Mouse (Mus musculus) liver, embryonic 13.5 days (tissue): ENCODE data around the gene Arhgap10. TPM values are rescaled to one million over a fixed set of nuclear protein-coding genes. Genes with fewer than 3 reads are reported as not detected.
"Not testable (repeated sequence)": the region's sequence is repeated elsewhere in the genome, so short reads cannot be mapped to it uniquely, and the experiment has no call there.

Source experiments
- ATAC-seq: fragments of 200-750 bp; cut with Nextera tagmentation; 2 replicates; pipeline ENCODE4 v1.8.0; 2017; ENCODE audit warnings: low read depth, mild to moderate bottlenecking, moderate number of reproducible peaks, moderate library complexity
- DNase-seq: peaks from one replicate; pipeline ENCODE4 v3.0.0; 2022
- H3K27ac ChIP-seq: fragments of 300-500 bp; sonication (generic); 2 replicates; pipeline ENCODE4 v1.5.1; 2015; ENCODE audit warnings: moderate library complexity, mild to moderate bottlenecking, inconsistent platforms
- H3K27me3 ChIP-seq: fragments of 300-500 bp; sonication (generic); 2 replicates; pipeline ENCODE4 v1.6.1; 2015; ENCODE audit warnings: mild to moderate bottlenecking, inconsistent platforms
- H3K36me3 ChIP-seq: fragments of 300-500 bp; sonication (generic); 2 replicates; pipeline ENCODE4 v1.6.1; 2015; ENCODE audit warnings: mild to moderate bottlenecking, inconsistent platforms
- H3K4me1 ChIP-seq: fragments of 300-500 bp; sonication (generic); replicated peaks from 2 replicates; pipeline ENCODE4 v1.6.1; 2015; ENCODE audit warnings: inconsistent platforms
- H3K4me2 ChIP-seq: fragments of 300-500 bp; sonication (generic); 2 replicates; pipeline ENCODE4 v1.6.1; 2015; ENCODE audit warnings: inconsistent platforms, mild to moderate bottlenecking, moderate library complexity
- H3K4me3 ChIP-seq: fragments of 300-500 bp; sonication (generic); replicated peaks from 2 replicates; pipeline ENCODE4 v1.5.1; 2015; ENCODE audit warnings: mild to moderate bottlenecking, inconsistent platforms
- H3K9ac ChIP-seq: fragments of 300-500 bp; sonication (generic); 2 replicates; pipeline ENCODE4 v1.6.1; 2015; ENCODE audit warnings: mild to moderate bottlenecking, inconsistent platforms
- H3K9me3 ChIP-seq: fragments of 300-500 bp; sonication (generic); replicated peaks from 2 replicates; pipeline ENCODE4 v1.6.1; 2016; ENCODE audit warnings: inconsistent platforms
- WGBS: fragments of 180-500 bp; shearing (Covaris S2); methylation state at CpG from one replicate; pipeline ENCODE4 v1.1.7; 2015; ENCODE audit not compliant: insufficient replicate concordance; 5-methylcytosine and 5-hydroxymethylcytosine counted together
- polyA plus RNA-seq: library from polyadenylated mRNA; unstranded; fragments of >200 nt; fragmentation: Nextera tagmentation; extraction: Ambion mirVana; gene quantifications from 2 replicates; pipeline ENCODE4 v1.2.1, GENCODE M21; 2015

Arhgap10 gene
- polyA plus RNA-seq, 1 experiment from 2014 or later: 7.9 TPM

- H3K9me3 ChIP-seq: no peaks in the 10 kb centered on the region
- 65% methylated on average over 6 of the region's 6 CpGs for WGBS
- peaks cover 12% of the 10 kb centered on the region for H3K36me3 ChIP-seq
- DNase-seq: no peak
- H3K4me2 ChIP-seq: no peak overlapping the region
- no peak overlapping the region for H3K4me3 ChIP-seq
- no peaks in the 10 kb centered on the region for H3K4me1 ChIP-seq
- H3K27ac ChIP-seq: no peak overlapping the region
- no peak overlapping the region for H3K9ac ChIP-seq
- ATAC-seq: no peak
- no peaks in the 10 kb centered on the region for H3K27me3 ChIP-seq
Observed at GRCm38 (mm10) chr8:77340046-77340747, 177.6 kb downstream of the Arhgap10 start.

GRCm38 (mm10) chr8:77337272-77337671 is 180.5 kb downstream of the Arhgap10 start:
- ATAC-seq: no peak
- Histone ChIP-seq H3K4me2 (no peak overlapping the region), H3K27me3 (no peaks in the 10 kb centered on the region), H3K36me3 (peaks cover 4% of the 10 kb centered on the region; the same call in 1 of the 2 replicates), H3K27ac (no peak overlapping the region), H3K9ac (no peak overlapping the region), H3K4me3 (no peak overlapping the region), H3K4me1 (no peaks in the 10 kb centered on the region), H3K9me3 (no peaks in the 10 kb centered on the region)
- DNase-seq: no peak
- 75% methylated on average over 12 of the region's 12 CpGs for WGBS

- ATAC-seq: no peak
- 82% methylated on average over 12 of the region's 12 CpGs for WGBS
- H3K36me3 ChIP-seq: peaks cover 4% of the 10 kb centered on the region; the same call in 1 of the 2 replicates
- no peak for DNase-seq
- H3K27me3 ChIP-seq: no peaks in the 10 kb centered on the region
- H3K4me1 ChIP-seq: peaks cover 8% of the 10 kb centered on the region; the same call in 1 of the 2 replicates
- H3K9me3 ChIP-seq: no peaks in the 10 kb centered on the region
- H3K9ac ChIP-seq: no peak overlapping the region
- H3K27ac ChIP-seq: no peak overlapping the region
- H3K4me3 ChIP-seq: no peak overlapping the region
- H3K4me2 ChIP-seq: no peak overlapping the region
Observed at GRCm38 (mm10) chr8:77331180-77331579, 186.6 kb downstream of the Arhgap10 start.

- no peaks in the 10 kb centered on the region for H3K9me3 ChIP-seq
- H3K4me1 ChIP-seq: peaks cover 8% of the 10 kb centered on the region; the same call in 1 of the 2 replicates
- no peaks in the 10 kb centered on the region for H3K27me3 ChIP-seq
- no peak overlapping the region for H3K4me2 ChIP-seq
- peaks cover 4% of the 10 kb centered on the region; the same call in 1 of the 2 replicates for H3K36me3 ChIP-seq
- H3K4me3 ChIP-seq: no peak overlapping the region
- H3K27ac ChIP-seq: no peak overlapping the region
- no peak for DNase-seq
- 75% methylated on average over 9 of the region's 9 CpGs for WGBS
- ATAC-seq: no peak
- no peak overlapping the region for H3K9ac ChIP-seq
Observed at GRCm38 (mm10) chr8:77330304-77330703, 187.4 kb downstream of the Arhgap10 start.

DNA sequence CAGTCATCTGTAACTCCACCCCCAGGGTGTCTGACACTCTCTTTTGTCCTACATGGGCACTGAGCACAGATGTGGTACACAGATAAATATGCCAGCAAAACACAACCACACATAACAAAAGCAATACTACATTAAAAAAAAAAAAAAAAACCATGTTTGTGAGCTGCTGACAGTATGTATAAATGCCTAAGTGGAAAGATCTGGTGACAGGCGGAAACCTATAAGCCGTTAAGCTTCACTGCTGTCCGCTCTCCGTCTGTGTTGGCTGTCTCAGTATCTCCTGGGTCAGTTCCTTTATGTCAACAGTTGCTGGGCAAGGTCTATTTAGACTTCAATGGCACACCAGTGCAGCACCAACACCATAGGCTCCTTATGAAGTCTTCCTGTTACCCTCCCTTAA is 188.0 kb downstream of the Arhgap10 start:
- Histone ChIP-seq H3K9ac (no peak overlapping the region), H3K36me3 (peaks cover 4% of the 10 kb centered on the region; the same call in 1 of the 2 replicates), H3K27ac (no peak overlapping the region), H3K9me3 (no peaks in the 10 kb centered on the region), H3K4me1 (peaks cover 8% of the 10 kb centered on the region; the same call in 1 of the 2 replicates), H3K4me3 (no peak overlapping the region), H3K27me3 (no peaks in the 10 kb centered on the region), H3K4me2 (no peak overlapping the region)
- no peak for DNase-seq
- ATAC-seq: no peak
- WGBS: 68% methylated on average over 4 of the region's 4 CpGs

DNA sequence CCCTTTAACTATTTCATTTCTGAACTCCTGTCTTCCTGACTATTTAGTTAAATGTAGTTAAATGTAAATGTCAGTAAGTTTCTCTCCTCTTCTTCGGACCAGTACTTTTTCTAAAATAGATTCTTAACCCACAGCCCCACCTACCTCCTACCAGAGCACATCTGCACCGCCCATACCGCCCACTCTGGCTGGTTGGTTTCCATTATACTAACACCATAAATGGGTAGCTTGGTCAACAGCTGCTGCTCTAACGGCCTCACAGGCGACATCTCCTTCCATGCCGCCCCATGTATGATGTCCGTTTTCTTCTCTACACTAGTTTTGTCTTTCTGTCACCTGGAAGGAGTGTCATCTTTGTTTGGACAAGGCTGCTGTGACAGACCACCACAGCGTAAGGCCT is 189.3 kb downstream of the Arhgap10 start:
- ATAC-seq (no peak), DNase-seq (no peak)
- Histone ChIP-seq H3K27ac (no peak overlapping the region), H3K4me1 (peaks cover 8% of the 10 kb centered on the region; the same call in 1 of the 2 replicates), H3K27me3 (no peaks in the 10 kb centered on the region), H3K4me2 (no peak overlapping the region), H3K4me3 (no peak overlapping the region), H3K9ac (no peak overlapping the region), H3K9me3 (no peaks in the 10 kb centered on the region), H3K36me3 (no peaks in the 10 kb centered on the region; the same call in 1 of the 2 replicates)
- 81% methylated on average over 8 of the region's 8 CpGs for WGBS

- Histone ChIP-seq H3K4me3 (no peak overlapping the region), H3K9me3 (no peaks in the 10 kb centered on the region), H3K36me3 (no peaks in the 10 kb centered on the region; the same call in 1 of the 2 replicates), H3K9ac (no peak overlapping the region), H3K4me1 (peaks cover 8% of the 10 kb centered on the region; the same call in 1 of the 2 replicates), H3K27me3 (no peaks in the 10 kb centered on the region), H3K27ac (no peak overlapping the region), H3K4me2 (no peak overlapping the region)
- no peak for DNase-seq
- WGBS: 74% methylated on average over 4 of the region's 4 CpGs
- no peak for ATAC-seq
Observed at GRCm38 (mm10) chr8:77327326-77327725, 190.4 kb downstream of the Arhgap10 start.

GRCm38 (mm10) chr8:77322727-77323126 is 195.0 kb downstream of the Arhgap10 start:
- not testable (repeated sequence) for H3K9me3 ChIP-seq, H3K27me3 ChIP-seq, H3K9ac ChIP-seq, H3K4me2 ChIP-seq, DNase-seq, H3K27ac ChIP-seq, H3K4me3 ChIP-seq, H3K36me3 ChIP-seq, H3K4me1 ChIP-seq, ATAC-seq
- 59% methylated on average over 6 of the region's 7 CpGs for WGBS

DNA sequence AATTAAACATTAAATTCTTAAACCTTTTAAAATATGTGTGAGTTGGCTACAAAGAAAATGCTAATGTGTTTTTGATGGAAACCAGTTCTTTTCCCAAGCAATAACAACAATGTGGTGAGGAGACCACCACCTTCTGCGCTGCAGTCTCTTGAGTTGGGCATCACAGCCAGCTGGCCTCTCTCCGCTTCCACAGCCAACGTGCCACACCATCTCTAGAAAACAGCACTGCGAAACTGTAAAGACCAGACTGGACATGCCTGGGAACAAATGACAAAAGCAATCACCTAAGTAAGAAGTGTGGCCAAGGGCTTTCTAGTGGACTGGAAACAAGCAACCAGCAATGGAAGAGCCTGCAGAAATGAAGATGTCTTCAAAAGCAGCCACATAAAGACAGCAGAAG is 195.9 kb downstream of the Arhgap10 start:
- no peaks in the 10 kb centered on the region for H3K36me3 ChIP-seq
- no peak overlapping the region for H3K4me2 ChIP-seq
- H3K27ac ChIP-seq: no peak overlapping the region
- ATAC-seq (no peak), DNase-seq (no peak)
- H3K27me3 ChIP-seq: no peaks in the 10 kb centered on the region
- WGBS: 91% methylated on average over 4 of the region's 4 CpGs
- no peaks in the 10 kb centered on the region for H3K4me1 ChIP-seq
- no peak overlapping the region for H3K9ac ChIP-seq
- H3K4me3 ChIP-seq: no peak overlapping the region
- H3K9me3 ChIP-seq: no peaks in the 10 kb centered on the region

DNA sequence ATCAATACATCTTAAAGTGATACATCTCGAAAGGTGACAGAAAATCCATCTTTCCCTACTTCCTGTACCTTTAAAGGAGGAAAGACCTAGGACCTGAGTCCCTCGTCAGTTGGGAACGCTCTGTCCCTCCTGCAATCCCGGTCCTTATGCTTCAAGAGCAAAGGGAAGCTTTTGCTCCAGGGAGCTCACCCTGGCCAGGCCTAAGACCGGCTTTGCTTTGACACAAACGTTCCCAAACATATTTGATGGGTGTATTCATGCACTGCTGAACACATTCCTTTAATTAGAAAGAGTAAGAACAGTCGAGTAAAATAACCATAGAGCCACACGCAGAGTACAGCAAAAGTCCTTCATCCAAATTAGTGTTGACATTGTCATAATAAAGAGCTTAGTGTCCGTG is 199.2 kb downstream of the Arhgap10 start:
- DNase-seq: no peak
- Histone ChIP-seq H3K4me1 (no peaks in the 10 kb centered on the region), H3K4me3 (no peak overlapping the region), H3K9ac (no peak overlapping the region), H3K27me3 (no peaks in the 10 kb centered on the region), H3K9me3 (no peaks in the 10 kb centered on the region), H3K36me3 (no peaks in the 10 kb centered on the region), H3K27ac (no peak overlapping the region), H3K4me2 (no peak overlapping the region)
- WGBS: 77% methylated on average over 9 of the region's 9 CpGs
- ATAC-seq: no peak

- 65% methylated on average over 2 of the region's 2 CpGs for WGBS
- ATAC-seq (no peak), DNase-seq (no peak)
Observed at GRCm38 (mm10) chr8:77317771-77318170, 200.0 kb downstream of the Arhgap10 start.

GRCm38 (mm10) chr8:77313003-77313402 is 204.8 kb downstream of the Arhgap10 start:
- H3K9ac ChIP-seq: no peak overlapping the region
- ATAC-seq (no peak), DNase-seq (no peak)
- H3K4me1 ChIP-seq: peaks cover 3% of the 10 kb centered on the region; the same call in 1 of the 2 replicates
- no peak overlapping the region for H3K4me2 ChIP-seq
- peaks cover 4% of the 10 kb centered on the region; the same call in 1 of the 2 replicates for H3K36me3 ChIP-seq
- H3K9me3 ChIP-seq: no peaks in the 10 kb centered on the region
- no peak overlapping the region for H3K27ac ChIP-seq
- H3K27me3 ChIP-seq: no peaks in the 10 kb centered on the region
- 66% methylated on average over 3 of the region's 3 CpGs for WGBS
- no peak overlapping the region for H3K4me3 ChIP-seq

More at GRCm38 (mm10) chr8:77317771-77318170, 200.0 kb downstream of the Arhgap10 start:
- Histone ChIP-seq H3K27me3 (no peaks in the 10 kb centered on the region), H3K9me3 (no peaks in the 10 kb centered on the region), H3K4me3 (no peak overlapping the region), H3K9ac (no peak overlapping the region), H3K27ac (no peak overlapping the region), H3K4me1 (no peaks in the 10 kb centered on the region), H3K36me3 (no peaks in the 10 kb centered on the region), H3K4me2 (no peak overlapping the region)
